Mouse (Mus musculus): ENCODE measurements around the gene Neurog2.
A peak's percentile ranks its signal among the peaks of the same experiment; 100 is the strongest.

The Neurog2 gene

GRCm38 (mm10) chr3:127633080-127634032 is at the start of gene Neurog2:
Neurog2 (plus strand) TSS chr3:127633135.
- no peak for DNase-seq (ENCODE audit: low spot score in 2 of 2)

GRCm38 (mm10) chr3:127597136-127597535 is 35.8 kb upstream of the Neurog2 start:
- DNase-seq (ENCODE audit: low spot score in 2 of 2): no peak

- no peak for DNase-seq (ENCODE audit: low spot score in 2 of 2)
These were observed 24.8 kb upstream of the Neurog2 start for GRCm38 (mm10) chr3:127608109-127608508.

- DNase-seq (ENCODE audit: low spot score in 2 of 2): peak; percentile 46 to 58
These were observed 7.6 kb upstream of the Neurog2 start for GRCm38 (mm10) chr3:127625296-127625695.

GRCm38 (mm10) chr3:127625701-127626399 is 7.1 kb upstream of the Neurog2 start:
- no peak for DNase-seq (ENCODE audit: low spot score in 2 of 2)

GRCm38 (mm10) chr3:127626524-127626923 is 6.4 kb upstream of the Neurog2 start:
- no peak for DNase-seq (ENCODE audit: low spot score in 2 of 2)

GRCm38 (mm10) chr3:127627151-127627955 is 5.6 kb upstream of the Neurog2 start:
- DNase-seq (ENCODE audit: low spot score in 2 of 2): no peak

GRCm38 (mm10) chr3:127627956-127628310 is 5.0 kb upstream of the Neurog2 start:
- DNase-seq (ENCODE audit: low spot score in 2 of 2): no peak

- DNase-seq (ENCODE audit: low spot score in 2 of 2): no peak
These were observed 4.4 kb upstream of the Neurog2 start for GRCm38 (mm10) chr3:127628311-127629184.

- no peak for DNase-seq (ENCODE audit: low spot score in 2 of 2)
These were observed 2.7 kb upstream of the Neurog2 start for GRCm38 (mm10) chr3:127630190-127630589.

GRCm38 (mm10) chr3:127630735-127631372 is 2.1 kb upstream of the Neurog2 start:
- DNase-seq (ENCODE audit: low spot score in 2 of 2): no peak

- no peak for DNase-seq (ENCODE audit: low spot score in 2 of 2)
These were observed 1.4 kb upstream of the Neurog2 start for GRCm38 (mm10) chr3:127631582-127631981.

GRCm38 (mm10) chr3:127632531-127632930 is 404 bp upstream of the Neurog2 start:
- no peak for DNase-seq (ENCODE audit: low spot score in 2 of 2)

GRCm38 (mm10) chr3:127634101-127634983 is 1.4 kb downstream of the Neurog2 start:
- DNase-seq (ENCODE audit: low spot score in 2 of 2): peak; percentile 39 to 44

GRCm38 (mm10) chr3:127634984-127635349 is 2.0 kb downstream of the Neurog2 start:
- DNase-seq (ENCODE audit: low spot score in 2 of 2): no peak

- no peak for DNase-seq (ENCODE audit: low spot score in 2 of 2)
These were observed 7.2 kb downstream of the Neurog2 start for GRCm38 (mm10) chr3:127639875-127640761.

- no peak for DNase-seq (ENCODE audit: low spot score in 2 of 2)
These were observed 8.1 kb downstream of the Neurog2 start for GRCm38 (mm10) chr3:127640762-127641700.
